Mouse (Mus musculus) Patski (cell line): Measurements from ENCODE around the gene Nup188. TPM values are rescaled to one million over a fixed set of nuclear protein-coding genes. Genes with fewer than 3 reads are reported as not detected.

ENCODE experiments used
- ATAC-seq: fragments of 100-300 bp; one replicate; pipeline ENCODE4 v1.8.0; 2021
- CTCF ChIA-PET: fragments of 350-600 bp; sonication (Branson Sonifier 250); formaldehyde crosslinking; loops from one replicate; lab custom pipeline; 2022; ENCODE audit warnings: inconsistent platforms; lab: Charles Lee
- POLR2A ChIA-PET: fragments of 350-600 bp; sonication (Branson Sonifier 250); formaldehyde crosslinking; loops from one replicate; lab custom pipeline; 2022; ENCODE audit warnings: antibody characterized with exemption, inconsistent platforms; lab: Charles Lee
- DNase-seq: peaks from one replicate; pipeline ENCODE4 v3.0.0-alpha.2; 2011; ENCODE audit warnings: low read depth, low spot score
- H3K27me3 ChIP-seq: fragments of 371-371 bp; one replicate; pipeline ENCODE4 v1.5.1; 2021
- CTCF ChIP-seq: fragments of 100-300 bp; IDR thresholded peaks from one replicate; pipeline ENCODE4 v1.5.1; 2021
- in situ Hi-C: fragments of 300-500 bp; cut with MboI; formaldehyde crosslinking; loops from 3 replicates; pipeline ENCODE4 v1.11.1; 2018; ENCODE audit warnings: low pct_unique_long_range_greater_than_20kb, mixed read lengths
- polyA plus RNA-seq: library from polyadenylated mRNA; unstranded; gene quantifications from one replicate; pipeline ENCODE4 v1.2.3, GENCODE M21; 2021

Gene Nup188
- polyA plus RNA-seq, 1 experiment from 2014 or later = 36.7 TPM

DNA sequence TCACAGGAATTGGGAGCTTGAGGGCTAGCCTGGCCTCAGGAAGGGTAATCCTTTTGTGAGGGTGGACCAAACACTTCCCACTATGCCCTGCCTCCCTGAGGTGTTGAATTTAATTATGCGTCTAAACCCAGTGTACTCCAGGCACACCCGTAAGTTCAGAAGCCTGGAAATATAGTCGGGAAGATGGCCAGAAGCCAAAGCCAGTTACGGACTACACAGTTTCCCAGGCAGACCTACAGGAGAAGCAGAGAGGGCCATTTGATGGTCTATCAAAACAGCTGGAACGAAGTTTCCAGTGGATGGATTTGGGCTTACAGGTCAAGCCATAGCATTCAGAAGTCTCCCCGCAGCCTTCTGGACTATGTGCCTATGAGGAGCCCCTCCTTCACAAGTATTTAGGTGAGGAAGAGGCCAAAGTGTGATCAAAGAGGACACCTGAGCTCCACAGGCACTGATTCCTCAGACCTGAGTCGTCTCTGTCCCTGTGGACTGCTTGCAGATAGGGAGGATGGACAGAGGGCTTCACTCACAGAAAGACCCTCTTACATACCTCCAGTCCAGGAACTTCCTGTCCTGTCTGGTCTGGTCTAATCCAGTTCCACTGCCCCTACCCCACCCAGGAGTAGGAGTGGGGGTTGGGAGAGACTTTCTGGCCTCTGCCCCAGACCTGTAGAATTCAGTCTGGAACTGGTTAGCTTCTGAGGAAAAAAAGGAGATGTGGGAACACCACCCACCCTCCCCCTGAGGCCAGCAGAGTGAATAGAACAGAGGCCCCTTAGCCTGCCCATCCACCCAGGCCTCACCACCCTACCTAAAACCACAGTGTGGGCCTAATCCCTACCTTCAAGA, 21.3 kb upstream of the Nup188 start:
- no peak for ATAC-seq

DNA sequence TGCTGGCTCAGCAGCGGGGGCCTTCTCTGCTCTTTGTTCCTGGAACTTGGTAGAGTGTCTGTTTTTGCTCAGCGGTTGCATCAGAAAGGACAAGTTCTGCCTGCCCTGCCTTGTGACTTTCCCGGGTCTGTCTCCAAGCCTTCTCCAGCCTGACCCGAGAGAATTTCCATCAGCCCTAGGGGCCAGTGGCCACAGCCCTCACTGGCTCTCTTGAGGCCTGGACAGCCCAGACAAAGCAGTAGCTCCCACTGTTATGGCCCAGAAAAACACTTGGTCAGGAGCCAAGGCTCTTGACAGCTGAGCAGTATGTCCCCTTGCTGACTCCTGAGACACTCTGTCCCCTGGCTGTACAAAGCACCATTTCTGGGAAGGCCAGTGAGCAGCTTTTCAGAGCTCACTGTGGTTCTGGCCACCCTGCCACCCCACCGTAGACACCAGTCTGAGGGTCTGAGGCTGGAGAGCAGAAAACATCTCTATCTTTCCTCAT, 20.4 kb upstream of the Nup188 start, which contains the start of gene Phyhd1:
Phyhd1 (plus strand) TSS at position 437 of the 487 bp plus-strand sequence.
- DNase-seq (no peak), ATAC-seq (no peak)
- TF ChIP-seq CTCF = no peak
- ChIA-PET CTCF (no interaction called here), POLR2A (interaction anchor here (1.0 to 1.5 kb wide), 3 partner anchors 9 to 24 kb away, joined by 3 to 7 read pairs (median 3); partner anchors contain the start of genes Dolk and Nup188)
- in situ Hi-C loops = loop anchor here (10.0 kb wide), 1 partner anchor 91 kb away; the partner anchor contains the start of genes Endog and Spout1
- no peaks in the 10 kb centered on the region for H3K27me3 ChIP-seq

More for the DNA sequence above, 21.3 kb upstream of the Nup188 start:
- DNase-seq = no peak
- in situ Hi-C loops = loop anchor here (10.0 kb wide), 1 partner anchor 90 kb away; the partner anchor contains the start of genes Endog and Spout1
- no peaks in the 10 kb centered on the region for H3K27me3 ChIP-seq
- CTCF ChIA-PET = no interaction called here
- TF ChIP-seq CTCF = no peak
- POLR2A ChIA-PET = no interaction called here

DNA sequence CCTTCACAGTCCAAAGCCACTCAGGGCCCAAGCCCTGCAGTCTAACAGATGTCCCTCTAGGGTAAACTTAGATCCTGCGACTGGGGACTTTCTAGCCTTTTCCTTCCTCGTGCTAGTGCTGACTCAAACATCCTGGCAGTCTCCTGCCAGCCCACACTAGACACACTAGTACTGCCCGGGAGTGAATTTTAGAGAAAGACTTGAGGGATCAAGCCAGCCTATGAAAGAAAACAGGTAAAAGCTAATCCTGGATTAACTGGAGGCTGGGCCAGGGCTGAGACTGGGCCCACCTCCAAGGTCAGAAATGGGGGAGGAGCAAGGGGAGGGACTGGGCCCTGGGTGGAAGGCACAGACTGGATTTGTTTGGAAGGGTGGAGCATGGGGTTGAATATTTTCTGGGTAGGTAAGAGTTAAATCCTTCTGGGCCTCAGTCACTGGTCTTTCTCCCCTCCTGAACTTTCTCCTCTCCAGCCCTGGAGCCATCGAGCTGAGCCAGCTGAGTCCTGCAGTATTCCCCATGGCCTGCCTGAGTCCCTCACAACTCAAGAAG, 19.7 kb upstream of the Nup188 start:
- in situ Hi-C loops = loop anchor here (10.0 kb wide), 1 partner anchor 92 kb away; the partner anchor contains the start of genes Endog and Spout1

DNA sequence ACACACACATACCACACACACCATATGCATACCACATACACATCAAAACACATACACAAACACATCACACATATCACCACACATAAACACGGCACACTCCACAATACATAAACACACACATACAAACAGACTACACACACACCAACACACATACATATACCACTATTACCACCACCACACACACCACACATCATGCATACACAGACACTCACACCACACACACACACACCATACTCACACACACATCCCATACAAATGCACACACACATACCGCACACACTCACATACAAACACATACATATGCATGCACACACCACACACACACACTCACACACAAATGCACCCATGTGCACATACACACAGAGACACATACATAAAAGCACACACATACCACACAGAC, 18.7 kb upstream of the Nup188 start:
- DNase-seq (no peak), ATAC-seq (no peak)
- in situ Hi-C loops = loop anchor here (10.0 kb wide), 1 partner anchor 93 kb away; the partner anchor contains the start of genes Endog and Spout1
- ChIA-PET POLR2A (no interaction called here), CTCF (interaction anchor here (1.3 to 2.0 kb wide), 2 partner anchors 30 to 94 kb away, joined by 3 to 4 read pairs; partner anchors contain the start of gene Lrrc8a)
- no peak for TF ChIP-seq CTCF
- no peaks in the 10 kb centered on the region for H3K27me3 ChIP-seq

More for the DNA sequence above, 19.7 kb upstream of the Nup188 start:
- ATAC-seq = peak; percentile 34
- CTCF ChIA-PET = interaction anchor here (1.3 to 2.0 kb wide), 2 partner anchors 29 to 93 kb away, joined by 3 to 4 read pairs; partner anchors contain the start of gene Lrrc8a
- POLR2A ChIA-PET = interaction anchor here (0.8 to 1.5 kb wide), 4 partner anchors 9 to 90 kb away, joined by 3 to 7 read pairs (median 3); partner anchors contain the start of genes Dolk and Nup188
- no peaks in the 10 kb centered on the region for H3K27me3 ChIP-seq
- no peak for TF ChIP-seq CTCF
- DNase-seq = no peak

DNA sequence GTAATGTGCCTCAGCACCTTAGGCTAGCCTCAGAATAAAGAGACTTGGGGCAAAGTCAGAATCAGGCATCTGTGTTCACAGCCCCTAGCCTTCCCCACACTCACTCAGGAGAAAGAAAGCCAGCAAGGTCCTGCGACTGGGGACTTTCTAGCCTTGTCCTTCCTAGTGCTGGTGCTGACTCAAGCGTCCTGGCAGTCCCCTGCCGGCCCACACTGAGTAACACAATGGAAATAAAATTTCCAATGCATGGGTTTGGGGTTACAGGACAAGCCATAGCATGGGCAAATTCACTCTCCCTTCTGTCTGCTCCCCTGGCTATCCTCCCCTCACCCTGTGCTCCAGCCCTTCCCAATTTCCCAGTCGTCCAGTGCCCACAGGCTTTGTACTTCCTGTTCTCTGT, 17.8 kb upstream of the Nup188 start:
- POLR2A ChIA-PET = no interaction called here
- no peaks in the 10 kb centered on the region for H3K27me3 ChIP-seq
- in situ Hi-C loops = loop anchor here (10.0 kb wide), 1 partner anchor 94 kb away; the partner anchor contains the start of genes Endog and Spout1
- TF ChIP-seq CTCF = no peak
- DNase-seq (no peak), ATAC-seq (no peak)
- CTCF ChIA-PET = no interaction called here

DNA sequence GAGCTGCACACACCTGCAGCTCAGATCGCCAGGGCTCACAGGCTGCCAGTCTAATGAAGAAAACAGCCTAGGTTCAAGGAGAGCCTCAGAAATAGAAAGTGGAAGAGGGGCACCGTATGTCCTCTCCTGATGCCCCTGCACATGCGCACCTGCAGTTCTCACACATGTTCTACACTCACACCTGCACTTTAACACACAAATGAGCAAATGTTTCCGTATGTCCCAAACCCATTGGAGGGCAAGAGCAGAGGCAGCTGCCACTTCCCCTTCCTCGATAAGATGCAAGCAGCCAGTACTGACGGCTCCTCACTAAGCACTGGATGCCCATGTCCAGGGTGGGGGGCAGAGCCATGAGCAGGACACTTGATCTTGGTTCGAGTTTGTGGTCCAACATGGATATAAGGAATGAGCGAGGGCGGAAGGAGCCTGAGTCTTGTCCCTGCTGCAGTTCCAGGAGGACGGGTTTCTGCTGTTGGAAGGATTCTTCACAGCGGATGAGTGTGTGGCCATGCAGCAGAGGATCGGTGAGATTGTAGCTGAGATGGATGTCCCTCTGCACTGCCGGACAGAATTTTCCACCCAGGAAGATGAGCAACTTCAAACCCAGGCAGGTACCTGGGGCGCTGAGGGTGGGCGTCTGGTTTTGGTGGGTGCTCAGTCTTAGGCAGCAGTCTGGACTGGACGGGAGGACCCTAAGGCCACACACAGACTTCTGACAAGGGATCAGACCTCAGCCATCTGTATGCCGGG, 16.8 kb upstream of the Nup188 start:
- in situ Hi-C loops = loop anchor here (10.0 kb wide), 1 partner anchor 95 kb away; the partner anchor contains the start of genes Endog and Spout1
- DNase-seq = no peak
- no peak for TF ChIP-seq CTCF
- no peak for ATAC-seq
- H3K27me3 ChIP-seq = no peaks in the 10 kb centered on the region
- POLR2A ChIA-PET = interaction anchor here (0.9 kb wide), 1 partner anchor 27 kb away, joined by 3 read pairs; no protein-coding TSS in a partner anchor
- CTCF ChIA-PET = interaction anchor here (1.6 kb wide), 1 partner anchor 108 kb away, joined by 3 read pairs; no protein-coding TSS in a partner anchor

DNA sequence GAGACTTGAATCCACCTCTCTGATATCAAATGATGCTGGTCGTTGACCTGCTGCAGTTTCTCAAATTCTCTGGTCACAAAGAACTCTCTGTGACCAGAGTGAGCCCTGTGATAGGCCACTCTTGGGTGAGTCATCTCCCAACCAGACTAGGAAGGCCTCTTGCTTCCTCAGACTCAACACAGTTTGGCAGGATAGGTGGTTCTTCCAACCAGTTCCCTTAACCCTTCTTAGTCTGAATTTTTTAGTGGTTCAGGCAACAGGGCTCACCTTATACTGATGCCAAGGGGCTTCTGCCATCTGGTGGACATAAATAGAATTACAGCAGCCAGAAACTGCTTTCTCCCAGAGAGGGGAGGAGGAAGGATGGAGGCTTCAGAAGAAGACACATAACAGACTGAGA, 16.1 kb upstream of the Nup188 start:
- peak; percentile 88 for TF ChIP-seq CTCF
- CTCF ChIA-PET = interaction anchor here (1.2 to 1.6 kb wide), 2 partner anchors 92 to 108 kb away, joined by 3 read pairs; partner anchors contain the start of gene Spout1
- no peaks in the 10 kb centered on the region for H3K27me3 ChIP-seq
- POLR2A ChIA-PET = interaction anchor here (0.9 kb wide), 1 partner anchor 28 kb away, joined by 3 read pairs; no protein-coding TSS in a partner anchor
- ATAC-seq (peak; percentile 56), DNase-seq (no peak)
- in situ Hi-C loops = no loop called here

DNA sequence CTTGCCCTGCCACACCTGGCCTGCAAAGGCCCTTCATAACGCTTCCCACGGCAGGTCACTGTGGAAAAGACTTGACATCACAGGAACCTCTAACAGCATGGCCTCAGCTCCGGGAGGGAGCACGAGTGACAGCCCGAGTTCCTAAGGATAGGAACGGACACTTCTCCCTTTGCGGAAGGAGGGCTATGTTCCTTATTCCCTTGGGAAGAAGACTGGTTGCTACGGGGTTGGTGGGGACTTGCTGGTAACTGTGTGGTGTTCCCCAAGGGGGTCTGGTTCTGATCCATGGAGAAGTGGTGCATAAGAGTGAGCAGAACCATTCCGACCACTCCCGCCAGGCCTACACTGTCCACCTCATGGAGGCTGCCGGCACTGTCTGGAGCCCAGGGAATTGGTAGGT, 5.5 kb upstream of the Nup188 start, which contains the start of gene Gm28038:
Gm28038 (plus strand) TSS at position 301 of the 400 bp plus-strand sequence.
- in situ Hi-C loops = no loop called here
- no peak for TF ChIP-seq CTCF
- no peaks in the 10 kb centered on the region for H3K27me3 ChIP-seq
- ChIA-PET CTCF (no interaction called here), POLR2A (interaction anchor here (0.7 to 1.6 kb wide), 2 partner anchors 9 to 17 kb away, joined by 3 read pairs; no protein-coding TSS in a partner anchor)
- DNase-seq = no peak
- no peak for ATAC-seq

DNA sequence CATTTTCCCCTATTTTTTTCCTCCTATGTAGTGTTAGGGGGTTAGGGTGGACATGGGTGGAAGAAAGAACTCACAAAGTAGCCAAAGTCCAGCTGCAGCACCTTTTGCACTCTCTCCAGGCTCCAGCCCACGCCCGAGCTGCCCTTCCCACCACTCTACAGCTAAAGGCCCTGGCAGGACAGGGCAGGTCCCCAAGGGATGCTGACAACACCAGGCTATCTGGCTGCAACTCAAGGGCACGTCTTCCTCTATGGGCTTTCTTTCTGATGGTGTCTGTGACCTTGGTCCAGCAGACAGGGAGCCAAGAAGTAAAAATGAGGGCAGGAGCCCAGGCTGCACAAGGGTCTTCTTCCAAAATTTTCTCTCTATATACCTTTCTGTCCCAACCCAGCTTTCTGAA, 4.5 kb upstream of the Nup188 start:
- H3K27me3 ChIP-seq = no peaks in the 10 kb centered on the region
- ATAC-seq (no peak), DNase-seq (no peak)
- no peak for TF ChIP-seq CTCF
- CTCF ChIA-PET = no interaction called here
- in situ Hi-C loops = no loop called here
- POLR2A ChIA-PET = interaction anchor here (1.6 kb wide), 1 partner anchor 10 kb away, joined by 3 read pairs; no protein-coding TSS in a partner anchor
